Mouse (Mus musculus) lung, postnatal 0 days (tissue): Measurements from ENCODE around the gene Mtrex. TPM values are rescaled to one million over a fixed set of nuclear protein-coding genes. Genes with fewer than 3 reads are reported as not detected.

Experiments
- ATAC-seq: fragments of 200-750 bp; cut with Nextera tagmentation; 2 replicates; pipeline ENCODE4 v1.8.0; 2017; ENCODE audit warnings: moderate library complexity
- DNase-seq: peaks from one replicate; pipeline ENCODE4 v3.0.0-alpha.2; 2016; ENCODE audit warnings: low spot score
- H3K27ac ChIP-seq: fragments of 300-500 bp; sonication (generic); 2 replicates; pipeline ENCODE4 v1.5.1; 2014; ENCODE audit warnings: antibody characterized with exemption, mild to moderate bottlenecking, low read length, mixed read lengths
- H3K27me3 ChIP-seq: fragments of 300-500 bp; sonication (generic); replicated peaks from 2 replicates; pipeline ENCODE4 v1.6.1; 2014; ENCODE audit warnings: low read length, mixed read lengths; ENCODE audit not compliant: insufficient read depth
- H3K36me3 ChIP-seq: fragments of 300-500 bp; sonication (generic); 2 replicates; pipeline ENCODE4 v1.6.1; 2014; ENCODE audit warnings: low read length, mixed read lengths; ENCODE audit not compliant: insufficient read depth
- H3K4me1 ChIP-seq: fragments of 300-500 bp; sonication (generic); 2 replicates; pipeline ENCODE4 v1.6.1; 2014; ENCODE audit warnings: antibody characterized with exemption, low read depth, low read length, mixed read lengths; ENCODE audit not compliant: insufficient read depth
- H3K4me2 ChIP-seq: fragments of 300-500 bp; sonication (generic); replicated peaks from 2 replicates; pipeline ENCODE4 v1.6.1; 2014; ENCODE audit warnings: low read depth, mild to moderate bottlenecking, low read length, moderate library complexity, mixed read lengths
- H3K4me3 ChIP-seq: fragments of 300-500 bp; sonication (generic); 2 replicates; pipeline ENCODE4 v1.5.1; 2014; ENCODE audit warnings: low read depth, low read length
- H3K9ac ChIP-seq: fragments of 300-500 bp; sonication (generic); replicated peaks from 2 replicates; pipeline ENCODE4 v1.6.1; 2014; ENCODE audit warnings: low read depth, mild to moderate bottlenecking
- H3K9me3 ChIP-seq: fragments of 300-500 bp; sonication (generic); 2 replicates; pipeline ENCODE4 v1.6.1; 2016; ENCODE audit warnings: low read length, mixed read lengths
- CTCF ChIP-seq: IDR thresholded peaks from 2 replicates; pipeline ENCODE4 v1.5.1; 2016; ENCODE audit warnings: antibody characterized with exemption, mild to moderate bottlenecking
- EP300 ChIP-seq: IDR thresholded peaks from 2 replicates; pipeline ENCODE4 v1.6.1; 2016; ENCODE audit warnings: antibody characterized with exemption, mild to moderate bottlenecking, control low read depth
- WGBS: fragments of 180-500 bp; shearing (Covaris S2); extraction: QIAGEN DNeasy Blood & Tissue Kit; methylation state at CpG from one replicate; pipeline ENCODE4 v1.1.7; 2014; 5-methylcytosine and 5-hydroxymethylcytosine counted together
- polyA plus RNA-seq: library from polyadenylated mRNA; unstranded; fragments of >200 nt; fragmentation: Nextera tagmentation; extraction: Ambion mirVana; gene quantifications from 2 replicates; pipeline ENCODE4 v1.2.1, GENCODE M21; 2015

Mtrex gene
- polyA plus RNA-seq, 1 experiment from 2014 or later = 24.3 TPM

GRCm38 (mm10) chr13:112857921-112858320 is 69.3 kb downstream of the Mtrex start:
- DNase-seq (no peak), ATAC-seq (no peak)
- no peak overlapping the region for H3K4me2 ChIP-seq
- H3K27me3 ChIP-seq = no peaks in the 10 kb centered on the region
- no peak overlapping the region for H3K27ac ChIP-seq
- no peak for TF ChIP-seq CTCF
- TF ChIP-seq EP300 = no peak
- peaks cover 9% of the 10 kb centered on the region for H3K36me3 ChIP-seq
- H3K9me3 ChIP-seq = no peaks in the 10 kb centered on the region
- H3K4me3 ChIP-seq = no peak overlapping the region
- H3K9ac ChIP-seq = no peak overlapping the region
- 0 out of 2 replicates have a peak, but pooled peaks cover 4% of the 10 kb centered on the region for H3K4me1 ChIP-seq
- 81% methylated on average over 7 of the region's 7 CpGs for WGBS

- 63% methylated on average over 6 of the region's 6 CpGs for WGBS
- no peaks in the 10 kb centered on the region for H3K4me1 ChIP-seq
Measured at GRCm38 (mm10) chr13:112854402-112854801, 72.8 kb downstream of the Mtrex start.

GRCm38 (mm10) chr13:112853710-112854316 is 73.4 kb downstream of the Mtrex start:
- H3K4me1 ChIP-seq = no peaks in the 10 kb centered on the region
- H3K9me3 ChIP-seq = no peaks in the 10 kb centered on the region
- no peak for DNase-seq
- no peak overlapping the region for H3K9ac ChIP-seq
- no peak overlapping the region for H3K4me2 ChIP-seq
- H3K27me3 ChIP-seq = no peaks in the 10 kb centered on the region
- TF ChIP-seq CTCF (no peak), EP300 (no peak)
- WGBS = 81% methylated on average over 17 of the region's 17 CpGs
- no peak overlapping the region for H3K4me3 ChIP-seq
- H3K36me3 ChIP-seq = peaks cover 9% of the 10 kb centered on the region
- no peak overlapping the region for H3K27ac ChIP-seq
- ATAC-seq = no peak

More at GRCm38 (mm10) chr13:112854402-112854801, 72.8 kb downstream of the Mtrex start:
- Histone ChIP-seq H3K36me3 (peaks cover 9% of the 10 kb centered on the region), H3K4me2 (no peak overlapping the region), H3K9me3 (no peaks in the 10 kb centered on the region), H3K27ac (no peak overlapping the region), H3K9ac (no peak overlapping the region), H3K4me3 (no peak overlapping the region), H3K27me3 (no peaks in the 10 kb centered on the region)
- TF ChIP-seq EP300 (no peak), CTCF (peak; percentile 43)
- ATAC-seq (0 out of 2 replicates have a peak, but pooled peaks have one; percentile 37), DNase-seq (peak; percentile 22)

- H3K27me3 ChIP-seq = no peaks in the 10 kb centered on the region
- WGBS = 88% methylated on average over 3 of the region's 3 CpGs
- no peak overlapping the region for H3K4me2 ChIP-seq
- no peaks in the 10 kb centered on the region for H3K4me1 ChIP-seq
- H3K4me3 ChIP-seq = no peak overlapping the region
- TF ChIP-seq EP300 (no peak), CTCF (no peak)
- ATAC-seq (no peak), DNase-seq (no peak)
- H3K27ac ChIP-seq = no peak overlapping the region
- no peaks in the 10 kb centered on the region for H3K36me3 ChIP-seq
- no peaks in the 10 kb centered on the region for H3K9me3 ChIP-seq
- H3K9ac ChIP-seq = no peak overlapping the region
Measured at GRCm38 (mm10) chr13:112845931-112846330, 81.3 kb downstream of the Mtrex start.

GRCm38 (mm10) chr13:112840241-112841087 is 86.7 kb downstream of the Mtrex start:
- Histone ChIP-seq H3K9me3 (no peaks in the 10 kb centered on the region), H3K27ac (no peak overlapping the region), H3K4me1 (no peaks in the 10 kb centered on the region), H3K4me2 (no peak overlapping the region), H3K27me3 (no peaks in the 10 kb centered on the region), H3K36me3 (no peaks in the 10 kb centered on the region), H3K4me3 (no peak overlapping the region), H3K9ac (no peak overlapping the region)
- ATAC-seq (peak; percentile 14; the same call in 1 of the 2 replicates), DNase-seq (no peak)
- 83% methylated on average over 16 of the region's 16 CpGs for WGBS
- TF ChIP-seq CTCF = no peak
- TF ChIP-seq EP300 = no peak

GRCm38 (mm10) chr13:112838562-112839232 is 88.5 kb downstream of the Mtrex start:
- no peak for ATAC-seq
- no peak overlapping the region for H3K27ac ChIP-seq
- H3K4me1 ChIP-seq = no peaks in the 10 kb centered on the region
- DNase-seq = no peak
- H3K36me3 ChIP-seq = no peaks in the 10 kb centered on the region
- no peaks in the 10 kb centered on the region for H3K27me3 ChIP-seq
- TF ChIP-seq EP300 = no peak
- TF ChIP-seq CTCF = no peak
- no peaks in the 10 kb centered on the region for H3K9me3 ChIP-seq
- H3K4me2 ChIP-seq = no peak overlapping the region
- no peak overlapping the region for H3K9ac ChIP-seq
- H3K4me3 ChIP-seq = no peak overlapping the region
- 91% methylated on average over 6 of the region's 6 CpGs for WGBS
